Mouse (Mus musculus) bone marrow macrophage, adult 2 months (primary cell): ENCODE results near the gene Adi1.

Experiments
- CTCF ChIP-seq: IDR thresholded peaks from 2 replicates; pipeline ENCODE4 v1.5.1; 2012; ENCODE audit warnings: low read depth, mild to moderate bottlenecking, low read length, moderate library complexity
- POLR2A ChIP-seq: IDR thresholded peaks from 2 replicates; pipeline ENCODE4 v1.6.1; 2012; ENCODE audit warnings: mild to moderate bottlenecking, low read depth, low read length, borderline replicate concordance

GRCm38 (mm10) chr12:28667287-28667686, 7.7 kb upstream of the Adi1 start:
- TF ChIP-seq CTCF, result no peak
- no peak for TF ChIP-seq POLR2A
